Mouse (Mus musculus): ENCODE results near the gene Plcl1. TPM values are rescaled to one million over a fixed set of nuclear protein-coding genes. Genes with fewer than 3 reads are reported as not detected.
A peak's percentile ranks its signal among the peaks of the same experiment; 100 is the strongest.
"Not testable (repeated sequence)": the region's sequence is repeated elsewhere in the genome, so short reads cannot be mapped to it uniquely, and the experiment has no call there.

Gene Plcl1
- polyA plus RNA-seq, 1 experiment from 2014 or later: 1.7 TPM

- Histone ChIP-seq H3K9me3 (ENCODE audit: control insufficient read depth, low read length) (no peaks in the 10 kb centered on the region), H3K36me3 (ENCODE audit: control insufficient read depth, insufficient read depth, low read length) (no peaks in the 10 kb centered on the region), H3K4me3 (ENCODE audit: low read depth, low read length) (no peak overlapping the region), H3K27me3 (ENCODE audit: control insufficient read depth, insufficient read depth, low read length) (no peaks in the 10 kb centered on the region), H3K27ac (ENCODE audit: low read depth, low read length) (no peak overlapping the region), H3K4me2 (no peak overlapping the region), H3K9ac (ENCODE audit: low read length) (no peak overlapping the region), H3K4me1 (ENCODE audit: control insufficient read depth, insufficient read depth, low read length) (no peaks in the 10 kb centered on the region)
- DNase-seq (ENCODE audit: low spot score, missing footprints) (no peak), ATAC-seq (ENCODE audit: low FRiP score) (0 out of 2 replicates have a peak, but pooled peaks have one; percentile 75)
- 69% methylated on average over 6 of the region's 6 CpGs for WGBS
Measured at GRCm38 (mm10) chr1:55489355-55489754, 83.6 kb downstream of the Plcl1 start.

GRCm38 (mm10) chr1:55499872-55500271, 94.2 kb downstream of the Plcl1 start:
- Histone ChIP-seq H3K9me3 (ENCODE audit: control insufficient read depth, low read length) (no peaks in the 10 kb centered on the region), H3K4me1 (ENCODE audit: control insufficient read depth, insufficient read depth, low read length) (0 out of 2 replicates have a peak, but pooled peaks cover 3% of the 10 kb centered on the region), H3K9ac (ENCODE audit: low read length) (no peak overlapping the region), H3K4me2 (no peak overlapping the region), H3K36me3 (ENCODE audit: control insufficient read depth, insufficient read depth, low read length) (no peaks in the 10 kb centered on the region), H3K27ac (ENCODE audit: low read depth, low read length) (no peak overlapping the region), H3K4me3 (ENCODE audit: low read depth, low read length) (no peak overlapping the region), H3K27me3 (ENCODE audit: control insufficient read depth, insufficient read depth, low read length) (no peaks in the 10 kb centered on the region)
- no peak for DNase-seq (ENCODE audit: low spot score, missing footprints)
- ATAC-seq (ENCODE audit: low FRiP score): no peak
- WGBS: 79% methylated on average over 1 of the region's 1 CpGs

GRCm38 (mm10) chr1:55500981-55501682, 95.4 kb downstream of the Plcl1 start:
- peak overlapping the region; percentile 40; the same call in 1 of the 2 replicates for H3K27ac ChIP-seq (ENCODE audit: low read depth, low read length)
- H3K36me3 ChIP-seq (ENCODE audit: control insufficient read depth, insufficient read depth, low read length): no peaks in the 10 kb centered on the region
- H3K9ac ChIP-seq (ENCODE audit: low read length): no peak overlapping the region
- H3K4me1 ChIP-seq (ENCODE audit: control insufficient read depth, insufficient read depth, low read length): 0 out of 2 replicates have a peak, but pooled peaks cover 3% of the 10 kb centered on the region
- no peak overlapping the region for H3K4me2 ChIP-seq
- DNase-seq (ENCODE audit: low spot score, missing footprints) (no peak), ATAC-seq (ENCODE audit: low FRiP score) (peak; percentile 79)
- H3K27me3 ChIP-seq (ENCODE audit: control insufficient read depth, insufficient read depth, low read length): no peaks in the 10 kb centered on the region
- 58% methylated on average over 2 of the region's 2 CpGs for WGBS
- no peak overlapping the region for H3K4me3 ChIP-seq (ENCODE audit: low read depth, low read length)
- H3K9me3 ChIP-seq (ENCODE audit: control insufficient read depth, low read length): no peaks in the 10 kb centered on the region

- Histone ChIP-seq H3K36me3 (ENCODE audit: control insufficient read depth, insufficient read depth, low read length) (no peaks in the 10 kb centered on the region), H3K4me1 (ENCODE audit: control insufficient read depth, insufficient read depth, low read length) (0 out of 2 replicates have a peak, but pooled peaks cover 2% of the 10 kb centered on the region), H3K27me3 (ENCODE audit: control insufficient read depth, insufficient read depth, low read length) (no peaks in the 10 kb centered on the region), H3K9ac (ENCODE audit: low read length) (no peak overlapping the region), H3K4me2 (no peak overlapping the region), H3K9me3 (ENCODE audit: control insufficient read depth, low read length) (no peaks in the 10 kb centered on the region), H3K27ac (ENCODE audit: low read depth, low read length) (no peak overlapping the region), H3K4me3 (ENCODE audit: low read depth, low read length) (no peak overlapping the region)
- ATAC-seq (ENCODE audit: low FRiP score) (no peak), DNase-seq (ENCODE audit: low spot score, missing footprints) (no peak)
- 86% methylated on average over 4 of the region's 4 CpGs for WGBS
Measured at GRCm38 (mm10) chr1:55505811-55506210, 100.1 kb downstream of the Plcl1 start.

- H3K27me3 ChIP-seq (ENCODE audit: control insufficient read depth, insufficient read depth, low read length): no peaks in the 10 kb centered on the region
- H3K27ac ChIP-seq (ENCODE audit: low read depth, low read length): no peak overlapping the region
- no peaks in the 10 kb centered on the region for H3K9me3 ChIP-seq (ENCODE audit: control insufficient read depth, low read length)
- H3K9ac ChIP-seq (ENCODE audit: low read length): no peak overlapping the region
- WGBS: 78% methylated on average over 6 of the region's 6 CpGs
- H3K4me1 ChIP-seq (ENCODE audit: control insufficient read depth, insufficient read depth, low read length): no peaks in the 10 kb centered on the region
- no peak overlapping the region for H3K4me2 ChIP-seq
- H3K4me3 ChIP-seq (ENCODE audit: low read depth, low read length): no peak overlapping the region
- DNase-seq (ENCODE audit: low spot score, missing footprints): no peak
- H3K36me3 ChIP-seq (ENCODE audit: control insufficient read depth, insufficient read depth, low read length): no peaks in the 10 kb centered on the region
- no peak for ATAC-seq (ENCODE audit: low FRiP score)
Measured at GRCm38 (mm10) chr1:55507061-55507460, 101.3 kb downstream of the Plcl1 start.

- 95% methylated on average over 1 of the region's 1 CpGs for WGBS
- DNase-seq (ENCODE audit: low spot score, missing footprints): no peak
Measured at GRCm38 (mm10) chr1:55509587-55509986, 103.9 kb downstream of the Plcl1 start.

GRCm38 (mm10) chr1:55512165-55512564, 106.4 kb downstream of the Plcl1 start:
- Histone ChIP-seq H3K9me3 (ENCODE audit: control insufficient read depth, low read length) (no peaks in the 10 kb centered on the region), H3K9ac (ENCODE audit: low read length) (no peak overlapping the region), H3K36me3 (ENCODE audit: control insufficient read depth, insufficient read depth, low read length) (no peaks in the 10 kb centered on the region), H3K27me3 (ENCODE audit: control insufficient read depth, insufficient read depth, low read length) (no peaks in the 10 kb centered on the region), H3K4me1 (ENCODE audit: control insufficient read depth, insufficient read depth, low read length) (no peaks in the 10 kb centered on the region), H3K4me3 (ENCODE audit: low read depth, low read length) (no peak overlapping the region), H3K4me2 (no peak overlapping the region), H3K27ac (ENCODE audit: low read depth, low read length) (no peak overlapping the region)
- WGBS: 84% methylated on average over 3 of the region's 3 CpGs
- DNase-seq (ENCODE audit: low spot score, missing footprints): no peak
- no peak for ATAC-seq (ENCODE audit: low FRiP score)

More at GRCm38 (mm10) chr1:55509587-55509986, 103.9 kb downstream of the Plcl1 start:
- no peaks in the 10 kb centered on the region for H3K9me3 ChIP-seq (ENCODE audit: control insufficient read depth, low read length)
- H3K27me3 ChIP-seq (ENCODE audit: control insufficient read depth, insufficient read depth, low read length): no peaks in the 10 kb centered on the region
- no peak for ATAC-seq (ENCODE audit: low FRiP score)
- no peaks in the 10 kb centered on the region for H3K36me3 ChIP-seq (ENCODE audit: control insufficient read depth, insufficient read depth, low read length)
- H3K4me1 ChIP-seq (ENCODE audit: control insufficient read depth, insufficient read depth, low read length): no peaks in the 10 kb centered on the region
- no peak overlapping the region for H3K9ac ChIP-seq (ENCODE audit: low read length)
- no peak overlapping the region for H3K4me3 ChIP-seq (ENCODE audit: low read depth, low read length)
- H3K27ac ChIP-seq (ENCODE audit: low read depth, low read length): no peak overlapping the region
- H3K4me2 ChIP-seq: no peak overlapping the region

GRCm38 (mm10) chr1:55512799-55513198, 107.1 kb downstream of the Plcl1 start:
- DNase-seq (ENCODE audit: low spot score, missing footprints); H3K27ac ChIP-seq (ENCODE audit: low read depth, low read length); H3K4me2 ChIP-seq; H3K9me3 ChIP-seq (ENCODE audit: control insufficient read depth, low read length); ATAC-seq (ENCODE audit: low FRiP score); H3K4me1 ChIP-seq (ENCODE audit: control insufficient read depth, insufficient read depth, low read length); H3K4me3 ChIP-seq (ENCODE audit: low read depth, low read length); H3K27me3 ChIP-seq (ENCODE audit: control insufficient read depth, insufficient read depth, low read length); H3K36me3 ChIP-seq (ENCODE audit: control insufficient read depth, insufficient read depth, low read length); H3K9ac ChIP-seq (ENCODE audit: low read length): not testable (repeated sequence)
- 80% methylated on average over 1 of the region's 2 CpGs for WGBS

- DNase-seq (ENCODE audit: low spot score, missing footprints) (no peak), ATAC-seq (ENCODE audit: low FRiP score) (no peak)
- H3K9ac ChIP-seq (ENCODE audit: low read length): no peak overlapping the region
- H3K4me2 ChIP-seq: no peak overlapping the region
- H3K9me3 ChIP-seq (ENCODE audit: control insufficient read depth, low read length): no peaks in the 10 kb centered on the region
- H3K27ac ChIP-seq (ENCODE audit: low read depth, low read length): no peak overlapping the region
- H3K27me3 ChIP-seq (ENCODE audit: control insufficient read depth, insufficient read depth, low read length): no peaks in the 10 kb centered on the region
- no peaks in the 10 kb centered on the region for H3K36me3 ChIP-seq (ENCODE audit: control insufficient read depth, insufficient read depth, low read length)
- H3K4me3 ChIP-seq (ENCODE audit: low read depth, low read length): no peak overlapping the region
- no peaks in the 10 kb centered on the region for H3K4me1 ChIP-seq (ENCODE audit: control insufficient read depth, insufficient read depth, low read length)
Measured at GRCm38 (mm10) chr1:55517182-55517581, 111.5 kb downstream of the Plcl1 start.

All from midbrain, embryonic 11.5 days (tissue).